Mouse (Mus musculus) stomach, embryonic 15.5 days (tissue): ENCODE measurements around the gene Zfp706. TPM values are rescaled to one million over a fixed set of nuclear protein-coding genes. Genes with fewer than 3 reads are reported as not detected.

Source experiments
- ATAC-seq: fragments of 200-750 bp; cut with Nextera tagmentation; 2 replicates; pipeline ENCODE4 v1.8.0; 2017; ENCODE audit warnings: low read depth, moderate number of reproducible peaks, moderate TSS enrichment; ENCODE audit not compliant: insufficient read depth, low FRiP score
- H3K27ac ChIP-seq: fragments of 300-500 bp; sonication (generic); 2 replicates; pipeline ENCODE4 v1.5.1; 2015; ENCODE audit warnings: mild to moderate bottlenecking, inconsistent platforms
- H3K27me3 ChIP-seq: fragments of 300-500 bp; sonication (generic); replicated peaks from 2 replicates; pipeline ENCODE4 v1.6.1; 2015; ENCODE audit warnings: inconsistent platforms
- H3K36me3 ChIP-seq: fragments of 300-500 bp; sonication (generic); 2 replicates; pipeline ENCODE4 v1.6.1; 2015; ENCODE audit warnings: inconsistent platforms
- H3K4me1 ChIP-seq: fragments of 300-500 bp; sonication (generic); 2 replicates; pipeline ENCODE4 v1.6.1; 2015; ENCODE audit warnings: inconsistent platforms
- H3K4me2 ChIP-seq: fragments of 300-500 bp; sonication (generic); 2 replicates; pipeline ENCODE4 v1.6.1; 2015; ENCODE audit warnings: mild to moderate bottlenecking, inconsistent platforms
- H3K4me3 ChIP-seq: fragments of 300-500 bp; sonication (generic); replicated peaks from 2 replicates; pipeline ENCODE4 v1.5.1; 2015; ENCODE audit warnings: inconsistent platforms
- H3K9ac ChIP-seq: fragments of 300-500 bp; sonication (generic); 2 replicates; pipeline ENCODE4 v1.6.1; 2015; ENCODE audit warnings: inconsistent platforms
- H3K9me3 ChIP-seq: fragments of 300-500 bp; sonication (generic); 2 replicates; pipeline ENCODE4 v1.6.1; 2016; ENCODE audit warnings: inconsistent platforms
- WGBS: fragments of 180-500 bp; shearing (Covaris S2); methylation state at CpG from one replicate; pipeline ENCODE4 v1.1.7; 2015; 5-methylcytosine and 5-hydroxymethylcytosine counted together
- polyA plus RNA-seq: library from polyadenylated mRNA; unstranded; fragments of >200 nt; fragmentation: Nextera tagmentation; extraction: Ambion mirVana; gene quantifications from 2 replicates; pipeline ENCODE4 v1.2.1, GENCODE M21; 2015

Zfp706 gene
- polyA plus RNA-seq, 1 experiment from 2014 or later, result 478 TPM

DNA sequence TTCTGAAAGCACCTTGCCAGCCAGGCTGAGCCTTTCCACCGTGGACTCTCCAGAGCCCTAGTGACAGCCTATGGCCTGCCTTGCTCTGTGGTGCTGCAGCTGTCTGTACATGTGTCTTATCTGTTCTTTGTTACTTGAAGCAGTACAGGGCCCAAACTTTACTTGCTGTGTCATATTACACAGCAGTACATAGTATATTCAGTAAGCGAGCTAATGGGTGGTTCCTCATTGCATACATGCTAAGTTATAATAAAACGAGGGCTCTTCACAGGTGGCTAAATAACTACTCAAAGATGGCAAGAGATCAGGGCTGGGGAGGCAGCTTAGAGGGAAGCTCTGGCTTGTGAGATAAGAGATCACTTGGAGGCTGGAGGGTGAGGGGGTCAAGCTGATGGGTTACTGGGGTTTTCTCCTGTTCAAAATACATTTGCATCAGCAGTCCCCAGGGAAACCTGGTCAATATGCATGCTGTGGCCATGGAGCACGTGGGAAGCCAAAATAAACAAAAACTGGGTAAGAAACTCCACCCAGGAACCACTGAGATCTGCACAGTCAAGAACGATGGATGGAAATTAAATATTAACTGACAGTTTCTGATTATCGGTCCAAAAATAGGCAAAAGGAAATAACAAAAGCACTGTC is 32.8 kb downstream of the Zfp706 start:
- H3K36me3 ChIP-seq, result no peaks in the 10 kb centered on the region
- no peaks in the 10 kb centered on the region for H3K27me3 ChIP-seq
- WGBS, result 44% methylated on average over 6 of the region's 6 CpGs
- H3K9ac ChIP-seq, result no peak overlapping the region
- peak; percentile 27; the same call in 1 of the 2 replicates for ATAC-seq
- no peaks in the 10 kb centered on the region for H3K9me3 ChIP-seq
- peaks cover 13% of the 10 kb centered on the region for H3K4me1 ChIP-seq
- no peak overlapping the region for H3K4me2 ChIP-seq
- no peak overlapping the region for H3K4me3 ChIP-seq
- no peak overlapping the region for H3K27ac ChIP-seq

GRCm38 (mm10) chr15:36973714-36974113 is 33.9 kb downstream of the Zfp706 start:
- peaks cover 6% of the 10 kb centered on the region; the same call in 1 of the 2 replicates for H3K4me1 ChIP-seq
- no peaks in the 10 kb centered on the region for H3K27me3 ChIP-seq
- ATAC-seq, result no peak
- no peak overlapping the region for H3K4me2 ChIP-seq
- no peaks in the 10 kb centered on the region for H3K36me3 ChIP-seq
- H3K9me3 ChIP-seq, result no peaks in the 10 kb centered on the region
- H3K4me3 ChIP-seq, result no peak overlapping the region
- H3K9ac ChIP-seq, result no peak overlapping the region
- H3K27ac ChIP-seq, result no peak overlapping the region
- 71% methylated on average over 7 of the region's 7 CpGs for WGBS

- Histone ChIP-seq H3K9ac (no peak overlapping the region), H3K27me3 (no peaks in the 10 kb centered on the region), H3K36me3 (no peaks in the 10 kb centered on the region), H3K27ac (no peak overlapping the region), H3K4me2 (no peak overlapping the region), H3K9me3 (no peaks in the 10 kb centered on the region), H3K4me1 (peaks cover 6% of the 10 kb centered on the region; the same call in 1 of the 2 replicates), H3K4me3 (no peak overlapping the region)
- ATAC-seq, result no peak
- 78% methylated on average over 6 of the region's 6 CpGs for WGBS
Observed at GRCm38 (mm10) chr15:36973290-36973689, 34.3 kb downstream of the Zfp706 start.

DNA sequence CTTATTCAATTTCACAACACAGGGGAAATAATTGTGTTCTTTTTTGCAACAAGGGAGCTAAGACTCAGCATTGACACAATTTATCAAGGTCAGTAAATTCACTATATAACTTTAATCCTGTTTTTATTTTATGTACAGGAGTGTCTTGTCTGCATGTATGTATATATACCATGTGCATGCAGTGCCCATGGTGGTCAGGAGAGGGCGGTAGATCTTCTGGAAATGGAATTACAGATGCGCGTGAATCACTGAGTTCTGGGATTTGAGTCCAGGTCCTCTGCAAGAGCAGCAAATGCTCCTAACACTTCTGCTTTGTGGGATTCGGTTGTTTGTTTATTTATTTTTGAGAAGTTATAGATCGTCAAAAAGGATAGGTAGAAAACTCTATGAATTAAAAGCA is 37.8 kb downstream of the Zfp706 start:
- Histone ChIP-seq H3K9me3 (no peaks in the 10 kb centered on the region), H3K4me2 (no peak overlapping the region), H3K4me3 (no peak overlapping the region), H3K27me3 (no peaks in the 10 kb centered on the region), H3K36me3 (no peaks in the 10 kb centered on the region), H3K4me1 (peaks cover 12% of the 10 kb centered on the region), H3K9ac (no peak overlapping the region), H3K27ac (no peak overlapping the region)
- 86% methylated on average over 5 of the region's 5 CpGs for WGBS
- no peak for ATAC-seq

- peaks cover 8% of the 10 kb centered on the region for H3K4me1 ChIP-seq
- no peaks in the 10 kb centered on the region for H3K36me3 ChIP-seq
- no peak overlapping the region for H3K4me3 ChIP-seq
- ATAC-seq, result no peak
- H3K9me3 ChIP-seq, result no peaks in the 10 kb centered on the region
- H3K27me3 ChIP-seq, result no peaks in the 10 kb centered on the region
- no peak overlapping the region for H3K9ac ChIP-seq
- WGBS, result 41% methylated on average over 1 of the region's 1 CpGs
- H3K27ac ChIP-seq, result no peak overlapping the region
- peak overlapping the region; percentile 39; the same call in 1 of the 2 replicates for H3K4me2 ChIP-seq
Observed at GRCm38 (mm10) chr15:36968295-36968694, 39.3 kb downstream of the Zfp706 start.

DNA sequence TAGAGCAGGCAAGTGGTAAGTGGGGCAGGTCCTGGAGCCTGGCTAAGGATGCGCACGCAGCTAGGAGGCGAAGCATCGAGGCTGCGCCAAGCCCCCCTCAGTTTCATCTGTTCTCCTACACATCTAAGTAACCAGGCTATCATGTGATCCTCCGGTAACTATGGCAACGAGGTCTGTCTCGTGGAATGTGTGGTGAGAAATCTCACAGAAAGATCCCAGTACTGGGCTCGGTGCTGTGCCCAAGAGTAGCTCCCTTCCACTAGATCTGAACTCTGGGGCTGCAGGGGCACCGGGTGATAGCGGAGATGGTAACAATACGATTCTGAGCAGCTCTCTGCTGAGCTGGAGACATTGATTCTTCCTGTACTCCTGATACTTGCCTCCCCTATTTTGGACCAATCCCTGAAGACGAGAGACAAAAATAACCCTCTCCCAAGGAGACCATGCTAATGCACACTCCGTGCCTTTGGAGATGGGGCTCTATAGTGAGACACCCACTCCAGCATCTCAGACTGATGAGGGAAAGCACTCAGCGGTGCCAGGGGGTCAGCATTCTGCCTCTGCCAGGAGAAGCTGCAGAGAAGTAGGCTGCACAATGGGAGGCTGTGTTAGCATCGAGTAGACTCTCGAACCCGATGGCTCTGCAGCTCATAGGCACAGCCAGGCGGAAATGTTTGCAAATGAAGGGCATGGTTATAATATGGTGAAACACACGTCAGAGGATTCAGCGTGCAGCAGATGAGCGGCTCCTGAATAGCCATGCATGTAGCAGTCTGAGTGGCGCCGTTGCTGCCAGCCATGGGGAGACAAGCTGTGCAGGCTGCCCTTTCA is 40.0 kb downstream of the Zfp706 start:
- no peak overlapping the region for H3K27ac ChIP-seq
- ATAC-seq, result peak; percentile 39; the same call in 1 of the 2 replicates
- no peaks in the 10 kb centered on the region for H3K27me3 ChIP-seq
- no peaks in the 10 kb centered on the region for H3K9me3 ChIP-seq
- H3K4me3 ChIP-seq, result no peak overlapping the region; the same call in 1 of the 2 replicates
- 34% methylated on average over 24 of the region's 24 CpGs for WGBS
- peak overlapping the region; percentile 39 for H3K4me2 ChIP-seq
- H3K4me1 ChIP-seq, result peaks cover 8% of the 10 kb centered on the region
- H3K36me3 ChIP-seq, result no peaks in the 10 kb centered on the region
- no peak overlapping the region for H3K9ac ChIP-seq

DNA sequence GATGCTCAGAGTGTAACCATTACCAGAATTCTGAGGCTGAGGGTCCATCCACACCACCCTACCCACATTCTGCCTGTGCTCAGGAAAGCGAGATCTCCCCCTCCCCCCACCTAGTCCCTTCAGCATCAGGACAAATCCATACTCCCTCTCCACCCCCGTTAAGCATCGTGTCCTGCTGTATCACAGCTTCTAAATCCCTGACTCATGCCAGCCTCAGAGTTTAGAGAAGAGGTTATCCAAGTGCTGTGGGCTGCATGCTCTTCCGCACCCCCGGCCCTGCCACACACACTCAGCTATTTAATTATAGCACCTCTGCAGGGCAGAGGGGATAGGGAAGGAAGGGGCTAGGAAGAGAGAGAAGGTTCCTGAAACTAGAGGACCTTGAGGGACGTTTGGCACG is 40.6 kb downstream of the Zfp706 start:
- ATAC-seq, result no peak
- Histone ChIP-seq H3K4me1 (peaks cover 8% of the 10 kb centered on the region), H3K9ac (no peak overlapping the region), H3K4me2 (peak overlapping the region; percentile 39), H3K36me3 (no peaks in the 10 kb centered on the region), H3K27ac (no peak overlapping the region), H3K9me3 (no peaks in the 10 kb centered on the region), H3K4me3 (no peak overlapping the region), H3K27me3 (no peaks in the 10 kb centered on the region)
- 33% methylated on average over 7 of the region's 7 CpGs for WGBS

DNA sequence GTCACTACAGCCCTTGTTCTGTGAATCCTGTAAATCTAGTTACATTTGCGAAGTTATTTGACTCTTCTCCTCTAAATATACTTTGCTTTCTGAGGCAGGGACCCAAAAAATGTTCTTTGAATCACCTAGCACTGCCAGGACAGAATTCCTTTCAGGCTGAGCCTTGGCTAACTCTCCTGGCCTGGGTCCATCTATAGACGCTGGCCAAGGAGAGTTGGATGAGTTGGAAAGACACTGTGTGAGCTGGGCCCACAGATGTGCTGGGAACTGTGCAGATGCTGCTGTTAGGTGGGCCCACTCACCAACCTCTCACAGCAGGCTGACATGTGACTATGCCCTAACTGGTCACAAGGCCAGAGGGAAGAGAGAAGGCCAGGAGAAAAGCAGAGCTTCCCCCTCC is 41.1 kb downstream of the Zfp706 start:
- WGBS, result 60% methylated on average over 2 of the region's 2 CpGs
- no peak overlapping the region for H3K4me3 ChIP-seq
- H3K9ac ChIP-seq, result no peak overlapping the region
- no peak for ATAC-seq
- H3K36me3 ChIP-seq, result no peaks in the 10 kb centered on the region
- no peaks in the 10 kb centered on the region for H3K9me3 ChIP-seq
- peaks cover 8% of the 10 kb centered on the region for H3K4me1 ChIP-seq
- H3K27ac ChIP-seq, result no peak overlapping the region
- no peak overlapping the region for H3K4me2 ChIP-seq
- H3K27me3 ChIP-seq, result no peaks in the 10 kb centered on the region

DNA sequence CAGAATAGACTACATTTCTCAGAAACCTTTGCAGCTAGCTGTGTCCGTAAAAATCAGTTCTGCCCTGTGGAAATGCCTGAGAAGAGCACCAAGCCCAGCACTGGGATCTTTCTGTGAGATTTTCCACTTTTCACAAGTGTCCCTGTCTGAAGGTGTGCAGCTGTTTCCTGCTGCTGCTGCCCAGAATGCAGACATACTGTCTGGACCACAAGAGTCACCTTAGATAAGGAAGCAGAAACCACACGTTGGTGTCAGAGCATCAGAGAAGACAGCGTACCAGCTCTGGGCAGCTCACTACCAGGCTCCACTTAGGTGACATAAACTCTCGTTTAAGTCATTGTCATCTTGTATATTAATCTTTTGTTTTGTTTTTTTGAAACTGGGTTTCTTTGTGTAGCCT is 41.8 kb downstream of the Zfp706 start:
- Histone ChIP-seq H3K36me3 (no peaks in the 10 kb centered on the region), H3K9ac (no peak overlapping the region), H3K4me1 (peaks cover 8% of the 10 kb centered on the region), H3K27ac (no peak overlapping the region), H3K4me3 (no peak overlapping the region), H3K27me3 (no peaks in the 10 kb centered on the region), H3K4me2 (no peak overlapping the region), H3K9me3 (no peaks in the 10 kb centered on the region)
- ATAC-seq, result no peak
- WGBS, result 65% methylated on average over 4 of the region's 4 CpGs

DNA sequence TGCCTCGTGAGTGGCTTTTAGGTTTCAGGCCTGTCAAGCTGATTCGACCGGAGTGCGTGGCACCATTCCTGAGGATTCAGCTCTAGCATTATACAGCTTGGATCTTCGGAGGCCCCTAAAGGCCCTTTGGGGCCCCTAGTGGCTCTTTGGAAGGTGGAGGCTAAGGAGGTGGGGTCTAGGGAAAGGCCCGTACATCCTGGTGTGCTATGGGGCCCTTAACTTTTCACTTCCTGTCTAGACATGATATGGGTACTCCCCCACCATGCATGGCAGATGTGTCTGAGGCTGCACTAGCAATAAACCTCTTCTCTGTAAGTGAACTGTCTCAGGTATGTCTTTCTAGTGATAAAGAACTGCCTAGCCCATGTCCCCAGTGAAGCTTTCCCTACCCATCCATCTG is 44.6 kb downstream of the Zfp706 start:
- H3K36me3 ChIP-seq, result no peaks in the 10 kb centered on the region
- H3K27me3 ChIP-seq, result no peaks in the 10 kb centered on the region
- no peaks in the 10 kb centered on the region for H3K9me3 ChIP-seq
- H3K4me1 ChIP-seq, result peaks cover 8% of the 10 kb centered on the region
- ATAC-seq, result no peak
- H3K27ac ChIP-seq, result no peak overlapping the region
- H3K9ac ChIP-seq, result no peak overlapping the region
- WGBS, result 79% methylated on average over 6 of the region's 6 CpGs
- no peak overlapping the region for H3K4me2 ChIP-seq
- no peak overlapping the region for H3K4me3 ChIP-seq

DNA sequence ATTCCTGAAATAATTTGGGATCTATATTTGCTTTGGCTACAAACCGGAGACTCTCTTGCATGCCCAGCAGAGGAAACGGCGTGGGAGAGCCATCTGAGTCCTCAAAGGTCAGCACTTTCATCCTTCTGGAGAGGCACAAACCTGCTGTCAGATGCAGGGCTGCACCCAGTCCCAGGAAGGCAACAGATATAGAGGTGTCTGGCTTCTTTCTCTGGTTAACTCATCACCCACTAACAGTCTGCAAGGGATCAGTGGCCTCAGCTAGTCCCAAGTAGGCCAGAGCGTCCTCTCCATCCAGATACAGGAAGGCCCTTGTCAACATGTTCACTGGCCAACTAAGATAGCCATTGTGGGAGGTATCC is 46.7 kb downstream of the Zfp706 start:
- no peak for ATAC-seq
- no peak overlapping the region for H3K9ac ChIP-seq
- no peaks in the 10 kb centered on the region; the same call in 1 of the 2 replicates for H3K4me1 ChIP-seq
- H3K27me3 ChIP-seq, result no peaks in the 10 kb centered on the region
- H3K4me2 ChIP-seq, result no peak overlapping the region
- H3K27ac ChIP-seq, result no peak overlapping the region
- WGBS, result 77% methylated on average over 4 of the region's 4 CpGs
- no peaks in the 10 kb centered on the region for H3K36me3 ChIP-seq
- no peak overlapping the region for H3K4me3 ChIP-seq
- no peaks in the 10 kb centered on the region for H3K9me3 ChIP-seq
